Mouse (Mus musculus) layer of hippocampus, postnatal 25 days (tissue): ENCODE data around the gene Rab5if. TPM values are rescaled to one million over a fixed set of nuclear protein-coding genes. Genes with fewer than 3 reads are reported as not detected.
"Not testable (repeated sequence)": the region's sequence is repeated elsewhere in the genome, so short reads cannot be mapped to it uniquely, and the experiment has no call there.

Source experiments
- DNase-seq, 2 experiments: peaks; one replicate each; pipeline ENCODE4 v3.0.0; 2022; ENCODE audit warnings: mixed read lengths in 2 of 2, low spot score in 1 of 2; ENCODE audit errors: extremely low spot score in 1 of 2
- total RNA-seq, 2 experiments: library from RNA; stranded (reverse); gene quantifications; 2 replicates each; pipeline ENCODE4 v1.2.3; 2021

Rab5if gene
- total RNA-seq, 2 experiments from 2014 or later = 105 to 112 TPM

DNA sequence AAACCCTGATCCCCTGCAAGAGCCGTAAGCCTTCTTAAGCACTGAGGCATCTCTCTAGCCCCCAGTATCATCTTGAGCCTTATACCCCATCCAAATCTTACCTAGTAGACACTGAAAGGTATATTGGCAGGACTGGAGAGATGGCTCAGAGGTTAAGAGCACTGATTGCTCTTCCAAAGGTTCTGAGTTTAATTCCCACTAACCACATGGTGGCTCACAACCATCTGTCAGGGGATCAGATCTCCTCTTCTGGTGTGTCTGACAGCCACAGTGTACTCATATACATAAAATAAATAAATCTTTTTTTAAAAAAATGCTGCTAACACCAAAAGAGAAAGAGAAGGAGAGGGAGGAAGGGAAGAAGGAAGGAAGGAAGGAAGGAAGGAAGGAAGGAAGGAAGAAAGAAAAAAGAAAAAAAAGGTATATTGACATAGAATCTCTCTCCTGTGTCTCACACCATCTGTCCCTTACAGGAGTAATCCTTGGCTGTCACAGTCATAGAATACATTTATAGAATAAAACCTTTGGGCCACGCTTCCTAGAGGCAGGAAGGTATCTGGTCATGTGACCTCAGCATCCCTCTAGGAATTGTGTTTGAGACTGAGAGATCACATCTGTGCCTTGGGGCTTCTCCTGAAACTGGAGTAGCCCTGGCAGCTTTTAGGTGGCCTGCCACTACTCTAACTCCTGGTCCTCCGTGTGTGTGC, 53.6 kb downstream of the Rab5if start:
- DNase-seq = no peak

DNA sequence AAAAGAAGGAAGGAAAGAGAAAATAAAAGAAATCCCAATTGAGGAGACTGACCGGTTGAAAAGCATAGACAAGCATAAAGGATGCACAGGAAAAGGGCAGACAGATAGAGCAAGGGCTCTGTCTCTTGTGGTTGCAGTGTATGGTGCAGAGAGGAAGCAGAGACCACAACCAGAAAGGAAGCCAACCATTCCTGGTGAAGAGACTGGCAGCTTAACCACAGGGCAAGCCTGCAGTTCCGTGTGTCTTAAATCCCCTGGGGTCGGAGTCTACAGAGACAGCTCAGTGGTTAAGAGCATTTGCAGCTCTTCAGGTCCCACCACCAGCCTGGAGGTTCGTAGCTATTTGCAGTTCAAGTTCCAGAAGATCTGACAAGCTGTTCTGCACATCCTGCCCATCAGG, 55.6 kb downstream of the Rab5if start:
- no peak for DNase-seq

DNA sequence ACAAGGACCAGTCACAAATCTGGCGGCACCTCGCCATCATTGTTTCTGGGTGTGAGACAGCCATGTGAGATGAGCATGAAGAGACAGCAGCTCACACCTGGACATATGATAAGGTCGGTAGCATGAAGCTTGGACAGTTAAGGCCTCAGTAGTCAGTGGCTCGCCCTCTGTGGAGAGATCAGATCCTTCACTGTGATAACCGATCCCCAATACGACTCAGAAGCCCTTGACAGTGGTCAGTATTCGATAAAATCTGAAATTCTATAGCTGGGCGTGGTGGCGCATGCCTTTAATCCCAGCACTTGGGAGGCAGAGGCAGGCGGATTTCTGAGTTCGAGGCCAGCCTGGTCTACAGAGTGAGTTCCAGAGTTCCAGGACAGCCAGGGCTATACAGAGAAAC, 56.3 kb downstream of the Rab5if start:
- not testable (repeated sequence) for DNase-seq

DNA sequence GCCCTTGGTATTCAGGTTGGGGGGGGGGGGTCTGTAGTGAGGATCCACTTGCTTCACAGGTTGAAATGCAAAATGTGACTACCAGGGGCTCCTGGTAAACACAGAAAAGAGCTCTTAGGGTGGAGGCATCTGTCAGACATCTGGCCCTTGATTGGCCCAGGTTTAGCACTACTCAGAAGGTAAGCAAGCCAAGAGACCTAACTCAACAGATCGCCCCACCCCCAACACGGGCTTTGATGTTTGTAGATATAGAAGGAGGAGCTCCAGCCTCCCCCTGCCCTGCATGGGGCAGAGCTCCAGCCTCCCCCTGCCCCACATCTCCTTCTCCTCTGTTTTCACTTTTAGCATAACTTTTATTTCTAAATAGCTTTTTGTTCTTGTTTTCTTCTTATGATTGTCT, 56.9 kb downstream of the Rab5if start:
- DNase-seq = no peak

DNA sequence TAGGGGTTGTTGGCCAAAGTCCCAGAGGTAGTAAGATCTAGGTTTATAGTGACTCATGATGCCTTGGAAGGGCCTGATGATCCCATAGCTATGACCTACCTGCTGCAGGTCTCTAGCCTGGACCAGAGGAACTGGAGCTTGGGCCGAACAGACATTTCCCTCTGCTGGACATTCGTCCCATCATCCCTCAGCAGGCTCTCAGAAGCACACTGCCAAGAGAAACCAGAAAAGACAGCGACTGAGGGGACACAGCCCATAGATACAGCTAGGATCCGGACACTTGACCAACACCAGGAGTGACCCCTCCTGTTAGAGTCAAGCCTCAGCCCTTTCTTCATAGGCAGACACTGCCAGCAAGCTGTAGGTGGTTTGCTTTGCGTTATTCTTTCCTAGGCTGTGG, 60.1 kb downstream of the Rab5if start:
- no peak for DNase-seq

Other genes with a start within 250 kb of the Rab5if start
- gene Dlgap4, start 249.4 kb upstream of the Rab5if start, total RNA-seq = 100 to 1,000 TPM; 180 to 211 TPM
- gene Myl9, start 87.7 kb upstream of the Rab5if start, total RNA-seq = 10 to 100 TPM; 14.3 to 18.8 TPM
- 1 to 10 TPM; 1.1 to 2.1 TPM for gene Tgif2, start 23.1 kb upstream of the Rab5if start, total RNA-seq
- 1 to 10 TPM; 2.0 to 4.3 TPM for gene 4930518I15Rik, start 5.2 kb upstream of the Rab5if start, total RNA-seq
- gene Sla2, start 24.1 kb downstream of the Rab5if start, total RNA-seq = under 1 TPM; 0.28 to 0.49 TPM
- gene Ndrg3, start 128.9 kb downstream of the Rab5if start, total RNA-seq = 100 to 1,000 TPM; 449 TPM
- gene Dsn1, start 144.0 kb downstream of the Rab5if start, total RNA-seq = 1 to 10 TPM; 4.0 to 7.2 TPM
- 10 to 100 TPM; 36.3 to 46.3 TPM for gene Soga1, start 216.1 kb downstream of the Rab5if start, total RNA-seq
- not detected for gene Tldc2, start 223.9 kb downstream of the Rab5if start, total RNA-seq